9 mouse cellular contexts compared by ENCODE assay signal in the genomic region with DNA sequence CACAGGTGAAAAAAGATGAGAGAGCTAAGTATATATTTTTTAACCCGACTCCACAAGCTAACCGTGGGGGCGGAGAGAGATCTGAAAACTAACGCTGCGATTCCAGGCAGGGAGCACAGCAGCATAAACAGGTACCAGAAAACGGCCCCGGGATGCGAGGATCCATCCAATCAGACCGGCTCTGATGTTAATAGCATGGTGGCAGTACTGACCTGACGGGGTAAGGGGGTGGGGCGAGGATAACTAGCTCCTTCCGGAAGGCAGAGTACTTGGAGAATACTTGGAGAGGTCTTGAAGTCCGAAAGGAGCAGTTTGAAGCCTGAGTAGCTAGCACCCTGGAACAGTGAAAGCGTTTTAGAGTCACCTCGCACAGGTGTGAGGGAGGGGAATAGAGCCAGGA. TPM values are rescaled to one million over a fixed set of nuclear protein-coding genes. Genes with fewer than 3 reads are reported as not detected.
DNase-seq lines count a peak whose midpoint lies in the region; ATAC-seq lines count a peak whose summit lies in the region.
"Had no signal": no experiment of that assay in that cellular context is flagged by ENCODE, and none has a peak within 500 bp of the region (broad histone marks: within the 10 kb centered on the region; RNA-seq: fewer than 3 reads in every experiment).

No protein-coding gene starts in this region.

- peak; percentile 20 to 23 for DNase-seq in cerebellum, postnatal 10 days
- no peak for DNase-seq in cerebellum, adult 9-10 months
- DNase-seq in embryo, embryonic 11 days = peak; percentile 36
- peak; percentile 56 for DNase-seq in intestine, embryonic 14.5 days (ENCODE audit: low spot score)
- DNase-seq in adipocyte (ENCODE audit: low spot score) = no peak
- no peak for DNase-seq in urinary bladder, adult 18-20 months (ENCODE audit: low spot score in 2 of 2)
- DNase-seq in testis, postnatal 14 days (ENCODE audit: low spot score) = no peak

- peaks cover 2% of the 10 kb centered on the region; the same call in 1 of the 2 replicates for H3K4me1 ChIP-seq in intestine, embryonic 14.5 days (replicated peaks; ENCODE audit: control insufficient read depth, insufficient read depth, low read length)
- peaks cover 16% of the 10 kb centered on the region for H3K4me1 ChIP-seq in midbrain, embryonic 13.5 days (replicated peaks)

- 3% methylated on average over 15 of the region's 15 CpGs for WGBS in intestine, embryonic 14.5 days
- 4% methylated on average over 15 of the region's 15 CpGs for WGBS in midbrain, embryonic 13.5 days

- no peak overlapping the region for H3K27ac ChIP-seq in intestine, embryonic 14.5 days (ENCODE audit: low read depth)
- no peak overlapping the region for H3K27ac ChIP-seq in midbrain, embryonic 13.5 days

- no peaks in the 10 kb centered on the region for H3K9me3 ChIP-seq in intestine, embryonic 14.5 days (ENCODE audit: control insufficient read depth, low read length)
- no peaks in the 10 kb centered on the region for H3K9me3 ChIP-seq in midbrain, embryonic 13.5 days

- no peak overlapping the region for H3K9ac ChIP-seq in intestine, embryonic 14.5 days (ENCODE audit: low read length)
- peak overlapping the region; percentile 51 for H3K9ac ChIP-seq in midbrain, embryonic 13.5 days (replicated peaks)

- H3K27me3 ChIP-seq in intestine, embryonic 14.5 days (replicated peaks; ENCODE audit: control insufficient read depth, insufficient read depth, low read length) = peaks cover 36% of the 10 kb centered on the region
- peaks cover 36% of the 10 kb centered on the region for H3K27me3 ChIP-seq in midbrain, embryonic 13.5 days

- H3K4me3 ChIP-seq in intestine, embryonic 14.5 days (ENCODE audit: low read depth, low read length) = peak overlapping the region; percentile 26; the same call in 1 of the 2 replicates
- H3K4me3 ChIP-seq in midbrain, embryonic 13.5 days (replicated peaks) = peak overlapping the region; percentile 41
- H3K4me3 ChIP-seq: myocyte had no signal

- no peak for ATAC-seq in intestine, embryonic 14.5 days (replicated peaks; ENCODE audit: low FRiP score, low TSS enrichment, low read depth)
- ATAC-seq in midbrain, embryonic 13.5 days = no peak

- H3K36me3 ChIP-seq in intestine, embryonic 14.5 days (ENCODE audit: control insufficient read depth, insufficient read depth, low read length) = no peaks in the 10 kb centered on the region
- H3K36me3 ChIP-seq in midbrain, embryonic 13.5 days = no peaks in the 10 kb centered on the region

- peak overlapping the region; percentile 47 for H3K4me2 ChIP-seq in intestine, embryonic 14.5 days (ENCODE audit: low read length)
- peak overlapping the region; percentile 70 for H3K4me2 ChIP-seq in midbrain, embryonic 13.5 days (replicated peaks)

RNA-seq across cellular contexts. Expression of a gene that starts 1.1 kb away (rescaled TPM):
- 0.12 and 0.17 TPM in 2 replicates for polyA plus RNA-seq in intestine, embryonic 14.5 days (2014; fragmentation: Nextera tagmentation; extraction: Ambion mirVana)
- polyA plus RNA-seq in midbrain, embryonic 13.5 days (2015; fragmentation: Nextera tagmentation; extraction: Ambion mirVana) = 0.47 and 0.54 TPM in 2 replicates

Comparison
In these comparisons a context has a peak if more than half of its experiments do, and no peak if none do; other contexts are left out.
1. DNase-seq: peak in cerebellum, postnatal 10 days (2 of 2), embryo, embryonic 11 days (single experiment) and intestine, embryonic 14.5 days (single experiment); none in cerebellum, adult 9-10 months (single experiment), adipocyte (single experiment), urinary bladder, adult 18-20 months (0 of 2) and testis, postnatal 14 days (single experiment).